Mouse (Mus musculus): ENCODE measurements at regions not wholly inside any gene's neighbourhood (a gene's known extent, or its start where the extent isn't known, plus 50 kb on each side); places are given as distances from the start of the nearest gene placed in this dataset.
A peak's percentile ranks its signal among the peaks of the same experiment; 100 is the strongest.

DNA sequence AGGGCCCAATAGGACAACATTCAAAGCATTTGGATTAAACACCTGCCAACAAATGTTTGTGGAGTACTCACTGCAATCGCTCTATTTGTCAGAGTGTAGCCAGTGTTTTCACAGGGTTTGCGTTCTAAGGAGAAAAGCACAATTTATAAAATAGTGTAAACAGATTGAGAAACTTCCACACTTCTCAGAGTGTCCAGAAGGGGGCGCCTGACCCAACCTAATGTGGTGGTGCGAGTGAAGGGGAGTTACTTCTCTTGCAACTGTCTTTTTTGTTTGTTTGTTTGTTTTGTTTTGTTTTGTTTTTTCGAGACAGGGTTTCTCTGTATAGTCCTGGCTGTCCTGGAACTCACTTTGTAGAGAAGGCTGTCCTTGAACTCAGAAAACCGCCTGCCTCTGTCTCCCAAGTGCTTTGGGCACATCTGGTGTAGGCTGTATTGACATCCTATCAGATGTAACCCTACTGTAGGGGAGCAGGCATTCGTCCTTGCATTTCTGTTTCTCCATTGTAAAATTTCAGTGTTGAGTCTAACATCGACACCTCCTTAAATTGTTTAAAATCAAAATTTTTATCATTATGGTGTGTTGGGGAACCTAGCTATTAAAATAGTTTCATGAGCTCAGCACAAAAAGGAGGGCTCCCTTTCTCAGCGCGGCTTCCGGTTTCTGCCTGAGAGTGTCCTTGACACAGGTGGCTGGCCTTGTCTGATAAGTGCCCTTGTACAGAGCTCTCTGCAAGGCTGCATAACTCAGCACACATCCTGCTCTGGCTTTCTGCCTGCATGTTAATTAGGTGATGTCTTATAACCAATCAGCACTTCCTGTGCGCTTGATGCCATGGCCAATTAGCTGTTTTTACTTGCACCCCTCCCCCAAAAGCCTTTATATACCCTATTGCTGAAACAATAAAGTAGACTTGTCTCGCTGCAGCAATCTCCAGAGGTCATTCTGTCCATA, 307.0 kb downstream of the Fam84a start:
- Histone ChIP-seq H3K27ac (ENCODE audit: low read length) (no peak overlapping the region), H3K4me3 (ENCODE audit: low read depth, low read length) (no peak overlapping the region), H3K36me3 (ENCODE audit: control insufficient read depth, insufficient read depth) (no peaks in the 10 kb centered on the region), H3K4me2 (ENCODE audit: low read depth, low read length) (no peak overlapping the region), H3K9ac (ENCODE audit: low read depth, low read length) (no peak overlapping the region), H3K27me3 (ENCODE audit: control insufficient read depth, insufficient read depth, low read depth, low read length) (no peaks in the 10 kb centered on the region), H3K9me3 (replicated peaks; ENCODE audit: control insufficient read depth, low read length) (no peaks in the 10 kb centered on the region), H3K4me1 (ENCODE audit: control insufficient read depth, low read depth, low read length) (no peaks in the 10 kb centered on the region)
- 46% methylated on average over 13 of the region's 13 CpGs for WGBS (ENCODE audit: insufficient replicate concordance)
- 0 out of 2 replicates have a peak, but pooled peaks have one; percentile 21 for ATAC-seq (ENCODE audit: low read depth)

DNA sequence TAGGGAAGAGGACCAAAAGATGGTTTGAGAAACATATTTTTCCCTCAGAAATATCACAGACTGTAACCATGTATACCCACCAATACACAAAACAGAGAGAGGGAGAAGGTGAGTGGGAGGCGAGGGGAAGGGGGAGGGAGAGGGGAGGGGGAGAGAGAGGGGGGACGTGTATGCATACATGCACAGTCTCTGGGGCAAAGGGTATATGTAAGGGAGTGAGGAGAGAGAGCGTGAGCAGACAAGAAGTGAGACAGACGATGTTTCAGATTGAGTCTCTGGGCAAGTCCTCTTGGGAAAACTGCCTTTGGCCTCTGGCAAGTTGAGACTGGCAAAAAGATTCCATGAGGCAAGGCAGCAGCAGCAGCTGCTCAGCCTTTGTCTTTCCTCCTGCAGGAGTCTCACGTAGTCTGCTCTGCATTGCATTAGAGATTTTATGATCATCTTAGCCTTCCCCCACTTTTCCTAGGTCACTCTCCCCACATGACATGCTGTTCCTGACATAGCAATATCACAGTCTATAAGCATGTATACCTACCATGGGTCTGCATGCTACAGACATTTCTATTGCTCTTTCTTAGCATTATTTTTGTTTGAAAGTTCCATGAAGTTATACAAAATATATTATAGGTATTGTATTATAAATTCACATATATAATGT, 308.3 kb downstream of the Fam84a start:
- Histone ChIP-seq H3K9me3 (replicated peaks; ENCODE audit: control insufficient read depth, low read length) (no peaks in the 10 kb centered on the region), H3K4me2 (ENCODE audit: low read depth, low read length) (no peak overlapping the region), H3K36me3 (ENCODE audit: control insufficient read depth, insufficient read depth) (no peaks in the 10 kb centered on the region), H3K27me3 (ENCODE audit: control insufficient read depth, insufficient read depth, low read depth, low read length) (no peaks in the 10 kb centered on the region), H3K4me3 (ENCODE audit: low read depth, low read length) (no peak overlapping the region), H3K27ac (ENCODE audit: low read length) (no peak overlapping the region), H3K4me1 (ENCODE audit: control insufficient read depth, low read depth, low read length) (no peaks in the 10 kb centered on the region), H3K9ac (ENCODE audit: low read depth, low read length) (no peak overlapping the region)
- no peak for ATAC-seq (ENCODE audit: low read depth)
- 47% methylated on average over 5 of the region's 5 CpGs for WGBS (ENCODE audit: insufficient replicate concordance)

DNA sequence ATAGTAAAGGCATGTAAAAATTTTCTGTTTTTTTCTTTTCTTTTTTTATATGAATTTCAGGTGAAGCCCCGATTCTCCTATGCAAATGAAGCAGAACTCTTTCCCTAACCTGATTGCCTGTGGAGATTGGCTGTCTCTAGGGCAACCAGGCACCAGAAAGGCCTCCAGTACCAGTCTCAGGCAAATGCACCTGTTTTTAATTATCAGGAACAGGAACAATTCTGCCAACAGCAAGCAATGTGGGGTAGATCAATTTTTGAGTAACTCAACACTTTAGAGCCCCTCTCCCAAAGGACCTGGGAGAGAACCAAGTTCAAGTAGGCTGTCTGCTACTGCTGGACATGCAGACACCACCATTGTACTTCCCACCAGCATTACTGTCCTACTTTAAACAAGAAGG, 310.6 kb downstream of the Fam84a start:
- H3K9ac ChIP-seq (ENCODE audit: low read depth, low read length) = no peak overlapping the region
- no peaks in the 10 kb centered on the region for H3K27me3 ChIP-seq (ENCODE audit: control insufficient read depth, insufficient read depth, low read depth, low read length)
- H3K4me1 ChIP-seq (ENCODE audit: control insufficient read depth, low read depth, low read length) = no peaks in the 10 kb centered on the region
- H3K4me2 ChIP-seq (ENCODE audit: low read depth, low read length) = no peak overlapping the region
- no peak overlapping the region for H3K27ac ChIP-seq (ENCODE audit: low read length)
- ATAC-seq (ENCODE audit: low read depth) = no peak
- no peak overlapping the region for H3K4me3 ChIP-seq (ENCODE audit: low read depth, low read length)
- H3K9me3 ChIP-seq (replicated peaks; ENCODE audit: control insufficient read depth, low read length) = no peaks in the 10 kb centered on the region
- H3K36me3 ChIP-seq (ENCODE audit: control insufficient read depth, insufficient read depth) = no peaks in the 10 kb centered on the region
- 62% methylated on average over 1 of the region's 1 CpGs for WGBS (ENCODE audit: insufficient replicate concordance)

DNA sequence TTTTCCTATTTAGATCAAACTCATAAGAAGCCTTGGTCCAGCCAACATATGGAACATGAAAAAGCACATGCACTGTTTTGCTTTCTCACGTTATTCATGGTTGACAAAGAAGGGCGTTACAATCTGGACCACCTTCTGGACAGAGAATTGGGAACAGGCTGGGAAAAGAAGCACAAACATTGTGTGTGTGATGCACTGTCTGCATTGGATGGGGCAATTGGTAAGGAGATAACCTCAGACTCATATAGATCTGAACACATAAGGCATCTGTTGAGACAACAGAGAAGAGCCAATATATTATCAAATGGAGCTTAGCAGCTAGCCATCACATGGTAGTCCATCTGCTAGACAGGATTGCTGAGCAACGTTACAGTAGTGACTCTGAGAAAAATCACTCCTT, 317.1 kb downstream of the Fam84a start:
- Histone ChIP-seq H3K27ac (ENCODE audit: low read length) (no peak overlapping the region), H3K4me2 (ENCODE audit: low read depth, low read length) (no peak overlapping the region)
- 57% methylated on average over 3 of the region's 3 CpGs for WGBS (ENCODE audit: insufficient replicate concordance)

DNA sequence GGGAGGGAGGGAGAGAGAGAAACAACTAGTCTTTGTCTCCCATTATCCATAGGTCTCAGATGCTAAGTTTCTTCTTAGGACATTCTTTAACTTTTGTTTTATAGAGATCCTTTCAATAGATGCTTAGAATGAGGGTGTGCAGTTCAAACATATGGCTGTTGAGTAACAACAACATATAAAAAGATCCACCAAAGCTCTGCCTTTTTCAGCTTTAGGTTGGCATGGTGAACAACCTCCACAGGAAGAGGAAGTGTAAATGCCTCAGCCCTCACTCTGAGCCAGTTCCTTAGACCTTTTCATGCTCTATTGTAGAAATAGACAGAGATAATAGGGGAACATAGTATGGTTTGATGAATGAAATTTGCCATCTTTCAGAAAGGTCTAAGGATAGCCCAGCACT, 326.0 kb downstream of the Fam84a start:
- Histone ChIP-seq H3K27ac (ENCODE audit: low read length) (no peak overlapping the region), H3K36me3 (ENCODE audit: control insufficient read depth, insufficient read depth) (no peaks in the 10 kb centered on the region), H3K9me3 (replicated peaks; ENCODE audit: control insufficient read depth, low read length) (no peaks in the 10 kb centered on the region), H3K4me1 (ENCODE audit: control insufficient read depth, low read depth, low read length) (no peaks in the 10 kb centered on the region), H3K4me3 (ENCODE audit: low read depth, low read length) (no peak overlapping the region), H3K4me2 (ENCODE audit: low read depth, low read length) (no peak overlapping the region), H3K9ac (ENCODE audit: low read depth, low read length) (no peak overlapping the region), H3K27me3 (ENCODE audit: control insufficient read depth, insufficient read depth, low read depth, low read length) (no peaks in the 10 kb centered on the region)
- no peak for ATAC-seq (ENCODE audit: low read depth)

More for the DNA sequence above, 317.1 kb downstream of the Fam84a start:
- ATAC-seq (ENCODE audit: low read depth) = no peak
- no peak overlapping the region for H3K9ac ChIP-seq (ENCODE audit: low read depth, low read length)
- H3K27me3 ChIP-seq (ENCODE audit: control insufficient read depth, insufficient read depth, low read depth, low read length) = no peaks in the 10 kb centered on the region
- H3K36me3 ChIP-seq (ENCODE audit: control insufficient read depth, insufficient read depth) = no peaks in the 10 kb centered on the region
- no peak overlapping the region for H3K4me3 ChIP-seq (ENCODE audit: low read depth, low read length)
- no peaks in the 10 kb centered on the region for H3K9me3 ChIP-seq (replicated peaks; ENCODE audit: control insufficient read depth, low read length)
- no peaks in the 10 kb centered on the region for H3K4me1 ChIP-seq (ENCODE audit: control insufficient read depth, low read depth, low read length)

DNA sequence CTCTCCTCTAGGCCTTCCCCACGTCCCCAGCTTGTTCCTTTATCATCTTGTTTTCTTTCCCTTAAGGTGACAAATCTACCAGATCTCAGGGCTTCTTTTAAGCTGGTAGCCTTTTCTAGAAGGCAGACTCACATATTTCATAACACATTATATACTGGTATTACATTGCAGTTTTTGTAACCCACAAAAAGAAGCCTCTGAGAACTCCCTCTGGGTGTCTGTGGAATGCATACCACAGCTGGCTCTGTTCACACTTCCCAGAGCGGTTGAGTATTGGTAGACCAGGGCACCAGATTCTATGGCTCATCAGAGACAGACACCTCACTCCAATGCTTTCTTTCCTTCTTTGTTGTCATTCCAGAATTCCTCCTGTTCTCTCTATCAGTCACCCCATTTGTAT, 336.4 kb downstream of the Fam84a start:
- Histone ChIP-seq H3K4me3 (ENCODE audit: low read depth, low read length) (no peak overlapping the region), H3K4me2 (ENCODE audit: low read depth, low read length) (no peak overlapping the region), H3K27me3 (ENCODE audit: control insufficient read depth, insufficient read depth, low read depth, low read length) (no peaks in the 10 kb centered on the region), H3K9me3 (replicated peaks; ENCODE audit: control insufficient read depth, low read length) (no peaks in the 10 kb centered on the region), H3K9ac (ENCODE audit: low read depth, low read length) (no peak overlapping the region), H3K4me1 (ENCODE audit: control insufficient read depth, low read depth, low read length) (no peaks in the 10 kb centered on the region), H3K27ac (ENCODE audit: low read length) (no peak overlapping the region), H3K36me3 (ENCODE audit: control insufficient read depth, insufficient read depth) (no peaks in the 10 kb centered on the region)
- ATAC-seq (ENCODE audit: low read depth) = no peak
- 46% methylated on average over 2 of the region's 2 CpGs for WGBS (ENCODE audit: insufficient replicate concordance)

DNA sequence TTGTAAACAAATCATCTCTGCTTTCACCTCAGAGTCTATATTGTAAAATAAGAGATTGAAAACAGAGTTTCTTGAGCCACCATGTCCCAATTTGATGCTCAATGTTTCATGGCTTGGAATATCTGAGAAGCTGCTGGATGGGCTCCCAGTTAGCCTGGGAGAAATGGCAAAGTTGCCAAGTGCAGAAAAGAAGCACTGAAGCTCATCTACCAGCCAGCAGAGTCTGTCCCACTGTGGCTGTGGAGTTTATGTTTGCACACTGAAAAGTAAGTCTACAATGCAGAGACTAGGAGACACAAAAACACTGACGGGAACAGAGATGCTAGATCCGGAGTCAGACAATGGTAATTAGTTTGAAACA, 341.7 kb downstream of the Fam84a start:
- no peak overlapping the region for H3K4me2 ChIP-seq (ENCODE audit: low read depth, low read length)
- H3K27me3 ChIP-seq (ENCODE audit: control insufficient read depth, insufficient read depth, low read depth, low read length) = no peaks in the 10 kb centered on the region
- H3K9ac ChIP-seq (ENCODE audit: low read depth, low read length) = no peak overlapping the region
- no peaks in the 10 kb centered on the region for H3K36me3 ChIP-seq (ENCODE audit: control insufficient read depth, insufficient read depth)
- H3K9me3 ChIP-seq (replicated peaks; ENCODE audit: control insufficient read depth, low read length) = no peaks in the 10 kb centered on the region
- H3K27ac ChIP-seq (ENCODE audit: low read length) = no peak overlapping the region
- H3K4me1 ChIP-seq (ENCODE audit: control insufficient read depth, low read depth, low read length) = no peaks in the 10 kb centered on the region
- no peak overlapping the region for H3K4me3 ChIP-seq (ENCODE audit: low read depth, low read length)
- no peak for ATAC-seq (ENCODE audit: low read depth)
- 67% methylated on average over 2 of the region's 2 CpGs for WGBS (ENCODE audit: insufficient replicate concordance)

DNA sequence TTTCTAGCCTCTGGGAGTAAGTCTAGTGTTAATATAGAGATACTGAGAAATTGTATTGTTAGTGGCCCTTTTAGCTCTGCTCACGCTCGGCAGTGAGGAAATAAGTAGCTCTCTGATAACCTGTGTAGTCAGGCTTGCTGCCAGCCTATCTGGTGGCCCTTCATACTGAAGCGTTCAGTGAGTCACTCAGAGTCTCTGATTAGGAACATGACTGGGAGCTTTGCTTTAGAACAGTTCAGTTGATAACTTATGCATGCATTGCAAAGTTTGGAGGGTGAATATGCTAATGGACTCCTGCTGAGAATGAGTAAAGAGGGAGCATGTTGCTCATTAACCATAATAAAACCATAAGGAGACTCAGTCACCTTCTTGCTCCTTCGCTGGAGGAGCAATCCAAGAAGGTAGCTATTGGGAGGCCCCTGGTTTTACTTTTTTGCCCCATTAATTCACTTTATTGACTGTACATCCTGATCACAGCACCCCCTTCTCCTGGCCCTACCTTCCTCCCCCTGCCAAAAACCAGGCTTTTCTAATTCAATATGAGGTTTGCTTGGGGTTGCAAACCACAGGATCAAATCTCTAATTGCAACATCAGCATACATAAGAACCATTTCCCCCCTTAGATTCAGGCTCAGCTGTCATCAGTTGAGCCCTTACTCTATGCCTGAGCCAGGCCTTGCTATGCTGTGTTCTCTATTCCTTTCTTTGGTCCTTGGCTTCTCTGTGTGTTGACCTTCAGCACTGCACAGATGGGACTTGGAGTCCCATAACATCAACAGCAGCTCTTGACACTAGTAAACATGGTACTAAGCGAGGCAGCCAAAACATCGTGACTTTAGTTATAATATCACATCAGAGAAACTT, 342.3 kb downstream of the Fam84a start:
- WGBS (ENCODE audit: insufficient replicate concordance) = 56% methylated on average over 6 of the region's 6 CpGs
- Histone ChIP-seq H3K9me3 (replicated peaks; ENCODE audit: control insufficient read depth, low read length) (no peaks in the 10 kb centered on the region), H3K4me3 (ENCODE audit: low read depth, low read length) (no peak overlapping the region), H3K9ac (ENCODE audit: low read depth, low read length) (no peak overlapping the region), H3K36me3 (ENCODE audit: control insufficient read depth, insufficient read depth) (no peaks in the 10 kb centered on the region), H3K27me3 (ENCODE audit: control insufficient read depth, insufficient read depth, low read depth, low read length) (no peaks in the 10 kb centered on the region), H3K4me1 (ENCODE audit: control insufficient read depth, low read depth, low read length) (no peaks in the 10 kb centered on the region), H3K4me2 (ENCODE audit: low read depth, low read length) (no peak overlapping the region), H3K27ac (ENCODE audit: low read length) (no peak overlapping the region)
- ATAC-seq (ENCODE audit: low read depth) = no peak

All from liver, embryonic 16.5 days (tissue).